Mouse (Mus musculus): ENCODE data around the gene Gys1. TPM values are rescaled to one million over a fixed set of nuclear protein-coding genes. Genes with fewer than 3 reads are reported as not detected.

The Gys1 gene
- polyA plus RNA-seq, 2 experiments, result 2.8 to 3.2 TPM

DNA sequence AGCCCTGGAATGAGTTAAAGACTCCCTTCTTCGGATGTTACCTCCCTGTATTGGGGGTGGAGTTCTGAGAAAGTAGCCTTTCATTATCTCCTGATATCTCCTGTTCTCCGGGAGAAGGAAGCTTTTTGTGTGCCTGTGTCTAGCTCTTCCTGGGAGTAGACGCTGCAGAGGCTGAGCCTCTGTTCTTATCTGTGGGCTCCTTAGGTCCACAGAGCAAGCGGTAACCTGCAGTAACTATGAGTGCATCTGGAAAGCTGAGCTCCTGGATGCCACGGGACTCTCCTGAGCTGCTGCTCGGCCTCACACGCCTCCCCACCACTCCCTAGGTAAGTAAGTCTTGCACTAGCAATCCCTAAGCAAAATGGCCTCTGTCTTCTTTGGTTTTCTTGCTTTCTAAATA is 51.5 kb downstream of the Gys1 start:
- Histone ChIP-seq H3K27me3 (ENCODE audit: control insufficient read depth, insufficient read depth, low read length) (no peaks in the 10 kb centered on the region), H3K4me3 (ENCODE audit: insufficient read depth in 1 of 2, low read depth in 2 of 2, low read length in 2 of 2) (no peak overlapping the region), H3K4me2 (ENCODE audit: low read depth) (peak overlapping the region; percentile 28; the same call in 1 of the 2 replicates), H3K9ac (replicated peaks) (0 out of 2 replicates have a peak overlapping the region, but pooled peaks have one; percentile 9), H3K27ac (no peak overlapping the region), H3K36me3 (replicated peaks; ENCODE audit: control insufficient read depth, insufficient read depth, low read depth) (no peaks in the 10 kb centered on the region), H3K4me1 (replicated peaks; ENCODE audit: control insufficient read depth in 2 of 2, insufficient read depth in 2 of 2, low read length in 1 of 2) (peaks cover 24 to 45% of the 10 kb centered on the region in 2 experiments), H3K9me3 (ENCODE audit: control insufficient read depth, low read length) (no peaks in the 10 kb centered on the region)
- ATAC-seq (ENCODE audit: insufficient read depth) (peak; percentile 56), DNase-seq (ENCODE audit: low read depth in 3 of 3, low spot score in 3 of 3) (peak in 1 of 3 experiments; percentile 51)
- TF ChIP-seq EP300 (IDR thresholded peaks at IDR 0.05; ENCODE audit: low read depth), result 0 out of 2 replicates have a peak, but pooled peaks have one; percentile 9
- TF ChIP-seq CTCF (IDR thresholded peaks at IDR 0.05; ENCODE audit: low read depth), result no peak
- WGBS (ENCODE audit: insufficient replicate concordance), result 16% methylated on average over 7 of the region's 7 CpGs

GRCm38 (mm10) chr7:45486761-45487415 is 52.2 kb downstream of the Gys1 start, which contains the start of gene Gm45808:
Gene Gm45808, minus strand, starts transcription at chr7:45486811.
- Histone ChIP-seq H3K27ac (no peak within 1 kb of the TSS), H3K27me3 (ENCODE audit: control insufficient read depth, insufficient read depth, low read length) (no peaks in the 10 kb centered on the region), H3K4me3 (ENCODE audit: insufficient read depth in 1 of 2, low read depth in 2 of 2, low read length in 2 of 2) (no peak within 1 kb of the TSS), H3K9me3 (ENCODE audit: control insufficient read depth, low read length) (no peaks in the 10 kb centered on the region), H3K9ac (replicated peaks) (0 out of 2 replicates have a peak within 1 kb of the TSS, but pooled peaks have one; percentile 9), H3K36me3 (replicated peaks; ENCODE audit: control insufficient read depth, insufficient read depth, low read depth) (no peaks in the 10 kb centered on the region), H3K4me1 (replicated peaks; ENCODE audit: control insufficient read depth in 2 of 2, insufficient read depth in 2 of 2, low read length in 1 of 2) (peaks cover 24 to 48% of the 10 kb centered on the region in 2 experiments), H3K4me2 (ENCODE audit: low read depth) (peak within 1 kb of the TSS; percentile 60; the same call in 1 of the 2 replicates)
- ATAC-seq (ENCODE audit: insufficient read depth) (no peak), DNase-seq (ENCODE audit: low read depth in 3 of 3, low spot score in 3 of 3) (no peak)
- no peak for TF ChIP-seq EP300 (IDR thresholded peaks at IDR 0.05; ENCODE audit: low read depth)
- TF ChIP-seq CTCF (IDR thresholded peaks at IDR 0.05; ENCODE audit: low read depth), result no peak
- 80% methylated on average over 12 of the region's 12 CpGs for WGBS (ENCODE audit: insufficient replicate concordance)

- Histone ChIP-seq H3K4me2 (ENCODE audit: low read depth) (peak overlapping the region; percentile 60), H3K27me3 (ENCODE audit: control insufficient read depth, insufficient read depth, low read length) (no peaks in the 10 kb centered on the region), H3K9me3 (ENCODE audit: control insufficient read depth, low read length) (no peaks in the 10 kb centered on the region), H3K36me3 (replicated peaks; ENCODE audit: control insufficient read depth, insufficient read depth, low read depth) (peaks cover under 1% of the 10 kb centered on the region; the same call in 1 of the 2 replicates), H3K4me1 (replicated peaks; ENCODE audit: control insufficient read depth in 2 of 2, insufficient read depth in 2 of 2, low read length in 1 of 2) (peaks cover 21 to 43% of the 10 kb centered on the region in 2 experiments), H3K27ac (no peak overlapping the region), H3K4me3 (ENCODE audit: insufficient read depth in 1 of 2, low read depth in 2 of 2, low read length in 2 of 2) (peak overlapping the region; percentile 11 to 48; a peak in 3 of 4 replicates), H3K9ac (replicated peaks) (no peak overlapping the region; the same call in 1 of the 2 replicates)
- TF ChIP-seq EP300 (IDR thresholded peaks at IDR 0.05; ENCODE audit: low read depth), result no peak
- TF ChIP-seq CTCF (IDR thresholded peaks at IDR 0.05; ENCODE audit: low read depth), result no peak
- DNase-seq (ENCODE audit: low read depth in 3 of 3, low spot score in 3 of 3), result no peak
- WGBS (ENCODE audit: insufficient replicate concordance), result 63% methylated on average over 11 of the region's 11 CpGs
- no peak for ATAC-seq (ENCODE audit: insufficient read depth)
Observed at GRCm38 (mm10) chr7:45487861-45488292, 53.2 kb downstream of the Gys1 start.

- DNase-seq (ENCODE audit: low read depth in 3 of 3, low spot score in 3 of 3) (peak in 1 of 3 experiments; percentile 41), ATAC-seq (ENCODE audit: insufficient read depth) (peak; percentile 22)
- Histone ChIP-seq H3K9me3 (ENCODE audit: control insufficient read depth, low read length) (no peaks in the 10 kb centered on the region), H3K4me2 (ENCODE audit: low read depth) (peak within 1 kb of the TSS; percentile 60), H3K27ac (no peak within 1 kb of the TSS), H3K4me1 (replicated peaks; ENCODE audit: control insufficient read depth in 2 of 2, insufficient read depth in 2 of 2, low read length in 1 of 2) (peaks cover 21 to 43% of the 10 kb centered on the region in 2 experiments), H3K27me3 (ENCODE audit: control insufficient read depth, insufficient read depth, low read length) (no peaks in the 10 kb centered on the region), H3K36me3 (replicated peaks; ENCODE audit: control insufficient read depth, insufficient read depth, low read depth) (peaks cover 7% of the 10 kb centered on the region), H3K4me3 (ENCODE audit: insufficient read depth in 1 of 2, low read depth in 2 of 2, low read length in 2 of 2) (peak within 1 kb of the TSS; percentile 48 to 56), H3K9ac (replicated peaks) (peak within 1 kb of the TSS; percentile 62)
- TF ChIP-seq EP300 (IDR thresholded peaks at IDR 0.05; ENCODE audit: low read depth) (no peak), CTCF (IDR thresholded peaks at IDR 0.05; ENCODE audit: low read depth) (no peak)
- WGBS (ENCODE audit: insufficient replicate concordance), result 5% methylated on average over 38 of the region's 38 CpGs
Observed at GRCm38 (mm10) chr7:45488293-45489204, 53.9 kb downstream of the Gys1 start, which contains the start of gene Dhdh. Gene Dhdh, minus strand, starts transcription at chr7:45488805.
